Mouse (Mus musculus) liver, embryonic 12.5 days (tissue): ENCODE data around the gene Gps1. TPM values are rescaled to one million over a fixed set of nuclear protein-coding genes. Genes with fewer than 3 reads are reported as not detected.

Source experiments
- polyA plus RNA-seq: library from polyadenylated mRNA; unstranded; fragments of >200 nt; fragmentation: Nextera tagmentation; extraction: Ambion mirVana; gene quantifications from 2 replicates; pipeline ENCODE4 v1.2.1, GENCODE M21; 2016

Gene Gps1
- polyA plus RNA-seq, 1 experiment from 2014 or later = 135 TPM

Other genes starting within 250 kb of the Gps1 start
- 60.4 and 61.8 TPM in 2 replicates for gene Mcrip1, start 234.5 kb upstream of the Gps1 start, polyA plus RNA-seq
- gene Ppp1r27, start 233.1 kb upstream of the Gps1 start, polyA plus RNA-seq = not detected in 2 replicates
- gene P4hb, start 211.0 kb upstream of the Gps1 start, polyA plus RNA-seq = 443 and 468 TPM in 2 replicates
- 337 and 356 TPM in 2 replicates for gene Arhgdia, start 202.6 kb upstream of the Gps1 start, polyA plus RNA-seq
- 542 and 545 TPM in 2 replicates for gene Alyref, start 185.9 kb upstream of the Gps1 start, polyA plus RNA-seq
- gene Anapc11, start 185.9 kb upstream of the Gps1 start, polyA plus RNA-seq = 118 and 120 TPM in 2 replicates
- gene Npb, start 175.8 kb upstream of the Gps1 start, polyA plus RNA-seq = 5.0 and 6.6 TPM in 2 replicates
- 135 and 142 TPM in 2 replicates for gene Pcyt2, start 166.3 kb upstream of the Gps1 start, polyA plus RNA-seq
- 43.1 and 45.3 TPM in 2 replicates for gene Sirt7, start 159.0 kb upstream of the Gps1 start, polyA plus RNA-seq
- gene Mafg, start 150.7 kb upstream of the Gps1 start, polyA plus RNA-seq = 53.4 and 58.3 TPM in 2 replicates
- gene Pycr1, start 140.5 kb upstream of the Gps1 start, polyA plus RNA-seq = 11.0 and 11.3 TPM in 2 replicates
- gene Myadml2, start 136.1 kb upstream of the Gps1 start, polyA plus RNA-seq = 0.23 and 0.47 TPM in 2 replicates
- 0.31 and 0.38 TPM in 2 replicates for gene Notum, start 123.1 kb upstream of the Gps1 start, polyA plus RNA-seq
- gene Aspscr1, start 111.3 kb upstream of the Gps1 start, polyA plus RNA-seq = 65.1 and 65.2 TPM in 2 replicates
- 130 and 137 TPM in 2 replicates for gene Cenpx, start 70.5 kb upstream of the Gps1 start, polyA plus RNA-seq
- 23.3 and 23.6 TPM in 2 replicates for gene Lrrc45, start 70.3 kb upstream of the Gps1 start, polyA plus RNA-seq
- gene Rac3, start 62.8 kb upstream of the Gps1 start, polyA plus RNA-seq = 2.8 and 3.1 TPM in 2 replicates
- gene Dcxr, start 57.0 kb upstream of the Gps1 start, polyA plus RNA-seq = 8.4 and 10.0 TPM in 2 replicates
- gene Cbr2, start 52.2 kb upstream of the Gps1 start, polyA plus RNA-seq = 0.13 TPM in 1 of 2 replicates, not detected in the other
- gene Hmga1b, start 21.5 kb upstream of the Gps1 start, polyA plus RNA-seq = 6.4 and 7.3 TPM in 2 replicates
- 22.4 and 22.9 TPM in 2 replicates for gene Rfng, start 65 bp upstream of the Gps1 start, polyA plus RNA-seq
- gene Dus1l, start 12.1 kb downstream of the Gps1 start, polyA plus RNA-seq = 99.5 and 100.0 TPM in 2 replicates
- gene Fasn, start 40.3 kb downstream of the Gps1 start, polyA plus RNA-seq = 35.9 and 40.3 TPM in 2 replicates
- 2.9 and 3.2 TPM in 2 replicates for gene Ccdc57, start 148.6 kb downstream of the Gps1 start, polyA plus RNA-seq
- gene Slc16a3, start 164.2 kb downstream of the Gps1 start, polyA plus RNA-seq = 166 and 170 TPM in 2 replicates
- gene Csnk1d, start 207.1 kb downstream of the Gps1 start, polyA plus RNA-seq = 58.4 and 61.1 TPM in 2 replicates